Mouse (Mus musculus): ENCODE measurements around the gene Tmem135.

Tmem135 gene

GRCm38 (mm10) chr7:89417707-89418106 lies 13.7 kb upstream of the Tmem135 start:
- DNase-seq (ENCODE audit: low read depth): no peak

GRCm38 (mm10) chr7:89416027-89416426 lies 12.0 kb upstream of the Tmem135 start:
- DNase-seq (ENCODE audit: low read depth): no peak

- DNase-seq (ENCODE audit: low read depth): no peak
Measured at GRCm38 (mm10) chr7:89412094-89412493, 8.1 kb upstream of the Tmem135 start.

- DNase-seq (ENCODE audit: low read depth): no peak
Measured at GRCm38 (mm10) chr7:89411346-89411745, 7.3 kb upstream of the Tmem135 start.

- DNase-seq (ENCODE audit: low read depth): no peak
Measured at GRCm38 (mm10) chr7:89410294-89410693, 6.3 kb upstream of the Tmem135 start.

GRCm38 (mm10) chr7:89407006-89407940 lies 3.3 kb upstream of the Tmem135 start:
- no peak for DNase-seq (ENCODE audit: low read depth)

GRCm38 (mm10) chr7:89406011-89406410 lies 2.0 kb upstream of the Tmem135 start:
- no peak for DNase-seq (ENCODE audit: low read depth)

GRCm38 (mm10) chr7:89404734-89405440 lies 865 bp upstream of the Tmem135 start:
- no peak for DNase-seq (ENCODE audit: low read depth)

- no peak for DNase-seq (ENCODE audit: low read depth)
Measured at GRCm38 (mm10) chr7:89403053-89403972, 709 bp downstream of the Tmem135 start.

- DNase-seq (ENCODE audit: low read depth): no peak
Measured at GRCm38 (mm10) chr7:89401936-89402335, 2.1 kb downstream of the Tmem135 start.

- no peak for DNase-seq (ENCODE audit: low read depth)
Measured at GRCm38 (mm10) chr7:89401136-89401858, 2.7 kb downstream of the Tmem135 start.

GRCm38 (mm10) chr7:89400721-89401120 lies 3.3 kb downstream of the Tmem135 start:
- no peak for DNase-seq (ENCODE audit: low read depth)

GRCm38 (mm10) chr7:89397837-89398534 lies 6.0 kb downstream of the Tmem135 start:
- DNase-seq (ENCODE audit: low read depth): no peak

GRCm38 (mm10) chr7:89396386-89396785 lies 7.6 kb downstream of the Tmem135 start:
- no peak for DNase-seq (ENCODE audit: low read depth)

GRCm38 (mm10) chr7:89395399-89395798 lies 8.6 kb downstream of the Tmem135 start:
- DNase-seq (ENCODE audit: low read depth): no peak

- no peak for DNase-seq (ENCODE audit: low read depth)
Measured at GRCm38 (mm10) chr7:89392825-89393224, 11.2 kb downstream of the Tmem135 start.

- DNase-seq (ENCODE audit: low read depth): no peak
Measured at GRCm38 (mm10) chr7:89392388-89392787, 11.6 kb downstream of the Tmem135 start.

GRCm38 (mm10) chr7:89391831-89392230 lies 12.2 kb downstream of the Tmem135 start:
- DNase-seq (ENCODE audit: low read depth): no peak

GRCm38 (mm10) chr7:89391281-89391680 lies 12.7 kb downstream of the Tmem135 start:
- no peak for DNase-seq (ENCODE audit: low read depth)

- no peak for DNase-seq (ENCODE audit: low read depth)
Measured at GRCm38 (mm10) chr7:89390660-89391059, 13.4 kb downstream of the Tmem135 start.

- DNase-seq (ENCODE audit: low read depth): no peak
Measured at GRCm38 (mm10) chr7:89388981-89389380, 15.0 kb downstream of the Tmem135 start.
